Mouse (Mus musculus): ENCODE results near the gene Tbcc. TPM values are rescaled to one million over a fixed set of nuclear protein-coding genes. Genes with fewer than 3 reads are reported as not detected.
A peak's percentile ranks its signal among the peaks of the same experiment; 100 is the strongest.

Tbcc gene
- polyA plus RNA-seq, 1 experiment from 2014 or later = 62.3 TPM

DNA sequence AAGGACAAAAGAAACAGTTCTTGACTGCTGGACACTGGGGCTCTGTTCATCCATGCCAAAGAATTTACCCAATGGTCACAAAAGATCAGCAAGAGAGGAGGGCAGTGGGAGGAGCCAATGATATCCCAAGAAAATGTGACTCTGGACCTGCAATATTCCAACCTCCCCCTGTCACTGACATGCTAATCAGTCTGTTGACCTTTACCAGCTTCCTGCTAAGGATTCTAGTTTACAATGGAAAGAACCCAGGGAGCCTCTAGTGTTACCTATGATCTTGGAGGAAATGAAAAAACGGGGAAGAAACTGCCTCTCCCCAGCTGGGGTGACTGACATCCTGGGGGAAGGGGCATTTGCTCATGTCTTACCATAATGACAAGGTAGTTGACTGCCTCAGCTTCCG lies 10.5 kb downstream of the Tbcc start:
- Histone ChIP-seq H3K27ac (ENCODE audit: low read depth, low read length) (no peak overlapping the region), H3K36me3 (ENCODE audit: control insufficient read depth, insufficient read depth, low read length) (no peaks in the 10 kb centered on the region), H3K9me3 (ENCODE audit: control insufficient read depth, low read length) (no peaks in the 10 kb centered on the region), H3K9ac (ENCODE audit: low read length) (no peak overlapping the region), H3K27me3 (ENCODE audit: control insufficient read depth, insufficient read depth, low read length) (no peaks in the 10 kb centered on the region), H3K4me1 (replicated peaks; ENCODE audit: control insufficient read depth, insufficient read depth, low read length) (no peaks in the 10 kb centered on the region), H3K4me2 (ENCODE audit: low read depth, low read length, severe bottlenecking) (no peak overlapping the region), H3K4me3 (ENCODE audit: low read depth, low read length) (no peak overlapping the region)
- ATAC-seq (replicated peaks; ENCODE audit: low FRiP score) (no peak), DNase-seq (ENCODE audit: low spot score) (no peak)
- 50% methylated on average over 2 of the region's 2 CpGs for WGBS

DNA sequence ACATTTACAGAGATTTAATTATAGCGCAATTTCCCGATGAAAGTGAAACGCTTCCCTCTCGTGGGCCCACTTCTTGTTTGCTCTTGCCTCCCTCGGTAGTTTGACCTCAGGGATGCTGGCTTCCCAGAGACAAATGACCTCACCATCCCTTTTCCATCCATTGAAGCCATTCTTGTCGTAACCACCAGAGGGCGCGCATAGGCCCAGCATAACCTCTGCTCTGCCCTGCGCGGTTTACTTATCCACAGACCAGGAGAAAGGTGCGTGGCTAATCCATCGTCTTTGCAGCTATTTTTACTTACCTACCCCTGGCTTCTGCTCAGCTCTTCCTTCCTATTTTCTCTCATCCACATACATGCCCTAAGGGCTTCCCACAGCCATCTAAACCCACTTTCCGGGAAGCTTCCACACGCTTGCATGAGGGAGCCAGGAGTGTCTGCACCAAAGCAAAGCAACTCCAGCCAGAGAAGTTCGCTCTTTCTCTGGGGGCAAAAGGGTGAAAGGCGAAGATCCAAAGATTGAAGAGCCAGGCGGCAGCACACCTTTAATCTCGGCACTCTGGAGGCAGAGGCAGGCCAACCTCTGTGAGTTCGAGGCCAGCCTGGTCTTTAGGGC lies 13.5 kb downstream of the Tbcc start:
- ATAC-seq (replicated peaks; ENCODE audit: low FRiP score) (no peak), DNase-seq (ENCODE audit: low spot score) (peak; percentile 90)
- H3K9me3 ChIP-seq (ENCODE audit: control insufficient read depth, low read length) = no peaks in the 10 kb centered on the region
- no peaks in the 10 kb centered on the region for H3K27me3 ChIP-seq (ENCODE audit: control insufficient read depth, insufficient read depth, low read length)
- no peak overlapping the region for H3K4me3 ChIP-seq (ENCODE audit: low read depth, low read length)
- H3K9ac ChIP-seq (ENCODE audit: low read length) = no peak overlapping the region
- no peak overlapping the region for H3K27ac ChIP-seq (ENCODE audit: low read depth, low read length)
- H3K4me1 ChIP-seq (replicated peaks; ENCODE audit: control insufficient read depth, insufficient read depth, low read length) = no peaks in the 10 kb centered on the region
- H3K36me3 ChIP-seq (ENCODE audit: control insufficient read depth, insufficient read depth, low read length) = no peaks in the 10 kb centered on the region
- WGBS = 25% methylated on average over 19 of the region's 19 CpGs
- H3K4me2 ChIP-seq (ENCODE audit: low read depth, low read length, severe bottlenecking) = no peak overlapping the region

DNA sequence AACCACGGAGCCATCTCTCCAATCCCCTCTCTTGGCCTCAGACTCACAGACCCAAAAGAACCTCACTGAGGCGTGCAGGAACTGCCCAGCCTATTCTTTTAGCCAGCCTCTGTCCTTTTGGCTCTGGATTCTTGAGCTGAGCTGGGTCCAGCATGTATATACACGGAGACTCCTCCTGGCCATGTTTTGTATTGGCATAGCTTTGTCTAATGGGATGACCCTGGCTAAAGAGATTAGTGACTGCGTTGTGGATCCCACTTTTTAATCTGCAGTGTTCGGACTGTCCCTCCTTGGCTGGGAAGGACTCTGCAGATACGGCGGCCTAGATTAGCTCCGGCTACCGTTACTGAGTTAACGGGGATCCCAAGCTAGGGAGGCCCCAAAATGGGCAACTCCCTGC lies 19.7 kb downstream of the Tbcc start, which contains the start of gene Prph2:
TSS of gene Prph2 (plus strand) at position 274 of the 400 bp plus-strand sequence.
- Histone ChIP-seq H3K4me2 (ENCODE audit: low read depth, low read length, severe bottlenecking) (no peak within 1 kb of the TSS), H3K4me1 (replicated peaks; ENCODE audit: control insufficient read depth, insufficient read depth, low read length) (0 out of 2 replicates have a peak, but pooled peaks cover 2% of the 10 kb centered on the region), H3K9ac (ENCODE audit: low read length) (no peak within 1 kb of the TSS), H3K4me3 (ENCODE audit: low read depth, low read length) (no peak within 1 kb of the TSS), H3K9me3 (ENCODE audit: control insufficient read depth, low read length) (no peaks in the 10 kb centered on the region), H3K36me3 (ENCODE audit: control insufficient read depth, insufficient read depth, low read length) (no peaks in the 10 kb centered on the region), H3K27me3 (ENCODE audit: control insufficient read depth, insufficient read depth, low read length) (no peaks in the 10 kb centered on the region), H3K27ac (ENCODE audit: low read depth, low read length) (no peak within 1 kb of the TSS)
- DNase-seq (ENCODE audit: low spot score) = no peak
- no peak for ATAC-seq (replicated peaks; ENCODE audit: low FRiP score)
- WGBS = 81% methylated on average over 10 of the region's 10 CpGs

DNA sequence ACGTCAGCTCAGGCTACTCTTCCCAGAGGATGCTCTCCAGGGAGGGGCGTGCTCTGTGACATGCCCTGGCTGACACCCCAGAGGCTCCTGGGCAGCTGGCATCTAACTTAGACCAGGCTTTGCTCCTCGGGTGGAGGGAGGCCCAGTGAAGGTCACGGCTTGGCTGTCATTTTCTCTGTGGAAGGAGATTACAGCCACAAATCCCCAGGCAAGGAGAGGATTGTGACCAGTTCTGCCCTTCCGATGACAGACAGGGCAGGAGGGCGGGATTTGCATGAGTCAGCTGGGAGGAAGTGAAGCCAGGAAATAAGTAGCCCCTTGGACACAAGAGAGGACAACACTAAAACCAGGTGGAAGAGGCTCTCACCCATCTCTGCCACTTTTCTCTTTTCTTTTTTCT lies 21.8 kb downstream of the Tbcc start:
- ATAC-seq (replicated peaks; ENCODE audit: low FRiP score) (no peak), DNase-seq (ENCODE audit: low spot score) (no peak)
- Histone ChIP-seq H3K4me1 (replicated peaks; ENCODE audit: control insufficient read depth, insufficient read depth, low read length) (0 out of 2 replicates have a peak, but pooled peaks cover 2% of the 10 kb centered on the region), H3K36me3 (ENCODE audit: control insufficient read depth, insufficient read depth, low read length) (no peaks in the 10 kb centered on the region), H3K4me3 (ENCODE audit: low read depth, low read length) (no peak overlapping the region), H3K27me3 (ENCODE audit: control insufficient read depth, insufficient read depth, low read length) (no peaks in the 10 kb centered on the region), H3K9ac (ENCODE audit: low read length) (no peak overlapping the region), H3K27ac (ENCODE audit: low read depth, low read length) (no peak overlapping the region), H3K9me3 (ENCODE audit: control insufficient read depth, low read length) (no peaks in the 10 kb centered on the region), H3K4me2 (ENCODE audit: low read depth, low read length, severe bottlenecking) (no peak overlapping the region)
- 51% methylated on average over 6 of the region's 6 CpGs for WGBS

DNA sequence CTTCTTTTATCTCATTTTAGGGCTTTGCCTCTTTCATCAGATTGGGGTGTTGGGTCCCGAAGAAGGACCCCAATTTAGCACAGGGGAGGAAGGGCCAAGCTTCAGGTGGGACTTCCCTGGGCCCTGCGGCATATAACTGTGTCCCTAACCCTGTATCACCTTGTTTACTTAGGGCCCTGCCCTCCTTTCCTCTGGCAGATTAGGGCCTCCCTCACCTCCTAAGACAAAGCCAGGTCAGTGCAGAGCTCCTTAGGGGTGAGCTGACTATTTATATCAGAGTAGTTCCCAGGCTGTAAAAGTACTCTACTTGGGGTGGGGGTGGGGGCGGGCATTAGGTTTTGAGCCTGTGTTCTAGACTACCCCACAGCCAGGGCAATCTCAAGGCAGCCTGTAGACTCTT lies 24.6 kb downstream of the Tbcc start:
- Histone ChIP-seq H3K4me3 (ENCODE audit: low read depth, low read length) (no peak overlapping the region), H3K4me1 (replicated peaks; ENCODE audit: control insufficient read depth, insufficient read depth, low read length) (0 out of 2 replicates have a peak, but pooled peaks cover 2% of the 10 kb centered on the region), H3K4me2 (ENCODE audit: low read depth, low read length, severe bottlenecking) (no peak overlapping the region), H3K9me3 (ENCODE audit: control insufficient read depth, low read length) (no peaks in the 10 kb centered on the region), H3K9ac (ENCODE audit: low read length) (no peak overlapping the region), H3K27me3 (ENCODE audit: control insufficient read depth, insufficient read depth, low read length) (no peaks in the 10 kb centered on the region), H3K27ac (ENCODE audit: low read depth, low read length) (no peak overlapping the region), H3K36me3 (ENCODE audit: control insufficient read depth, insufficient read depth, low read length) (no peaks in the 10 kb centered on the region)
- ATAC-seq (replicated peaks; ENCODE audit: low FRiP score) (no peak), DNase-seq (ENCODE audit: low spot score) (no peak)
- WGBS = 59% methylated on average over 3 of the region's 3 CpGs

DNA sequence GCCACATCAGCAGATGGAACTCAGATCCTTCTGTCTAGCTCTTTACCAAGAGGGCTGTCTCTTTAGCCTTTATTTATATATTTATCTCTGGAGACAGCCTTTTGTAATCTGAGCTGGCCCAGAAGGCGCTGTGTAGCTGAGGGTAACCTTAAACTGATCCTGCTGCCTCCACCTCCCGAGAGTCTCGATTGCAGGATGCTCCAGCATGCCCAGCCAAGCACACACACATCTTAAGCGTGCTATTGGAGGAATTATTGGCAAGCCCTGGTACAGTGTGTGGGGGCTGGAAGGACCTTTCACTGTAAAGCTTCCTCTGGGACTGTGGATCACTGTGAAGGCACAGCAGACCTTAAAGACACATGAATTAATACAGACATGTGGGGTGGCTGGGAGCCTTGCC lies 28.5 kb downstream of the Tbcc start:
- ATAC-seq (replicated peaks; ENCODE audit: low FRiP score) (no peak), DNase-seq (ENCODE audit: low spot score) (no peak)
- H3K4me2 ChIP-seq (ENCODE audit: low read depth, low read length, severe bottlenecking) = no peak overlapping the region
- H3K27me3 ChIP-seq (ENCODE audit: control insufficient read depth, insufficient read depth, low read length) = no peaks in the 10 kb centered on the region
- no peak overlapping the region for H3K27ac ChIP-seq (ENCODE audit: low read depth, low read length)
- H3K4me1 ChIP-seq (replicated peaks; ENCODE audit: control insufficient read depth, insufficient read depth, low read length) = no peaks in the 10 kb centered on the region
- no peak overlapping the region for H3K4me3 ChIP-seq (ENCODE audit: low read depth, low read length)
- WGBS = 51% methylated on average over 4 of the region's 4 CpGs
- no peak overlapping the region for H3K9ac ChIP-seq (ENCODE audit: low read length)
- no peaks in the 10 kb centered on the region for H3K36me3 ChIP-seq (ENCODE audit: control insufficient read depth, insufficient read depth, low read length)
- H3K9me3 ChIP-seq (ENCODE audit: control insufficient read depth, low read length) = no peaks in the 10 kb centered on the region

DNA sequence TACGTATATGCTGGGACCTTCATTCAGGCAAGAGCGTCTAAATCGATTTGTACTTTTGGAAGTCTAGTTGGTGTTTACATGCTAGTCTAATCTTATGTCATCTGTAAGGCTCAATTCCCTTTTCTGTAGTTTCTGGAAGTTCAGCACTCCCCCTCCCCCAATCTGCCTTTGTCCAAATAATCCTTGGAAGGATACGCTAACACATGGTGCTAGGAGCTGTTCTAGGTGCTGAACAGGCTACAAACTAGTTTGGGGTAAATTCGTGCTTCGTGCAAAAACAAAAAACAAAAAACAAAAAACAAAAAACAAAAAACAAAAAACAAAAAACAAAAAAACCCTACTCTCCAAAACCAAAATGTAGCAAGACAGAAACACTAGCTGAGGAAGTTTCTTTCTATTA lies 30.4 kb downstream of the Tbcc start:
- no peak overlapping the region for H3K9ac ChIP-seq (ENCODE audit: low read length)
- no peak for ATAC-seq (replicated peaks; ENCODE audit: low FRiP score)
- no peaks in the 10 kb centered on the region for H3K4me1 ChIP-seq (replicated peaks; ENCODE audit: control insufficient read depth, insufficient read depth, low read length)
- H3K4me3 ChIP-seq (ENCODE audit: low read depth, low read length) = no peak overlapping the region
- no peaks in the 10 kb centered on the region for H3K9me3 ChIP-seq (ENCODE audit: control insufficient read depth, low read length)
- WGBS = 55% methylated on average over 6 of the region's 6 CpGs
- H3K4me2 ChIP-seq (ENCODE audit: low read depth, low read length, severe bottlenecking) = no peak overlapping the region
- H3K27me3 ChIP-seq (ENCODE audit: control insufficient read depth, insufficient read depth, low read length) = no peaks in the 10 kb centered on the region
- no peak overlapping the region for H3K27ac ChIP-seq (ENCODE audit: low read depth, low read length)
- no peak for DNase-seq (ENCODE audit: low spot score)
- no peaks in the 10 kb centered on the region for H3K36me3 ChIP-seq (ENCODE audit: control insufficient read depth, insufficient read depth, low read length)

DNA sequence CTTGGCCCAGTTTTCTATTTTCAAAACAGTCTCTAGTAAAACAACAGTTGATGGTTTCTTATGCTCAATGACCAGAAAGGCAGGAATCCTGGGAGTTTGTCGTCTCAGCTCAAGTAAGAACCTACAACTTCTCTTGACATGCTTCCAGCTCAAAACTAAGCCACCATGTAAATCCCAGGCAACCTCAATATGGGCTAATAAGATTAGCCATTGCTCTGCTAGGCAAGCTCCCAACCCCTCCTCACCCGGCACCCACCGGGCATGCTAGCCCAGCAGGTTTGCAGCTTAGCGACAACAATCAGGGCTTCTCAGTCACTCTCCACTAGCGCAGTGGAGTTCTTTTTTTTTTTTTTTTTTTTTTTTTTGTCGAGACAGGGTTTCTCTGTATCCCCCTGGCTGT lies 35.7 kb downstream of the Tbcc start:
- Histone ChIP-seq H3K36me3 (ENCODE audit: control insufficient read depth, insufficient read depth, low read length) (no peaks in the 10 kb centered on the region; the same call in 1 of the 2 replicates), H3K9ac (ENCODE audit: low read length) (no peak overlapping the region), H3K27ac (ENCODE audit: low read depth, low read length) (no peak overlapping the region), H3K9me3 (ENCODE audit: control insufficient read depth, low read length) (no peaks in the 10 kb centered on the region), H3K4me3 (ENCODE audit: low read depth, low read length) (no peak overlapping the region), H3K4me2 (ENCODE audit: low read depth, low read length, severe bottlenecking) (no peak overlapping the region), H3K4me1 (replicated peaks; ENCODE audit: control insufficient read depth, insufficient read depth, low read length) (no peaks in the 10 kb centered on the region), H3K27me3 (ENCODE audit: control insufficient read depth, insufficient read depth, low read length) (no peaks in the 10 kb centered on the region)
- WGBS = 43% methylated on average over 5 of the region's 6 CpGs
- ATAC-seq (replicated peaks; ENCODE audit: low FRiP score) = no peak
- DNase-seq (ENCODE audit: low spot score) = no peak

DNA sequence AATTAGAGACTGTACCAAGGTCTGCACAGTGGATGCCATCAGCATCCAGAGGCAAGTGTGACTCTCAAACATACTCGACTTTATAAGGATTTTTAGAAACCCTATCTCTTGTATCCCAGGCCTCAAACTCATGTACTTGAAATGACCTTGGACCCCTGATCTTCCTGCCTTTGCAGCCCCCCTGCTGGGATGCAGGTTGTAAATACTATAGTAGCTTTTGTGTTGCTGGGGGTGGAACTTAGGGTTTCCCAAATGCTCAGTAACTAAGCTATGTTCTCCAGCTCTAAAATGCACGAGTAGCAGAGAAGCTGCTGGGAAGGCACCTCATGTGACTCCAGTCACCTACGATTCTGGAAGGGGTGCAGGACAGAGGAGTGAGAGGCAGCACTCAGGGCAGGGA lies 36.5 kb downstream of the Tbcc start:
- H3K4me2 ChIP-seq (ENCODE audit: low read depth, low read length, severe bottlenecking) = no peak overlapping the region
- ATAC-seq (replicated peaks; ENCODE audit: low FRiP score) (no peak), DNase-seq (ENCODE audit: low spot score) (no peak)
- H3K27ac ChIP-seq (ENCODE audit: low read depth, low read length) = no peak overlapping the region
- no peaks in the 10 kb centered on the region for H3K4me1 ChIP-seq (replicated peaks; ENCODE audit: control insufficient read depth, insufficient read depth, low read length)
- peaks cover 2% of the 10 kb centered on the region; the same call in 1 of the 2 replicates for H3K36me3 ChIP-seq (ENCODE audit: control insufficient read depth, insufficient read depth, low read length)
- no peak overlapping the region for H3K4me3 ChIP-seq (ENCODE audit: low read depth, low read length)
- H3K9ac ChIP-seq (ENCODE audit: low read length) = no peak overlapping the region
- H3K9me3 ChIP-seq (ENCODE audit: control insufficient read depth, low read length) = no peaks in the 10 kb centered on the region
- WGBS = 74% methylated on average over 3 of the region's 3 CpGs
- no peaks in the 10 kb centered on the region for H3K27me3 ChIP-seq (ENCODE audit: control insufficient read depth, insufficient read depth, low read length)
